Mouse (Mus musculus): ENCODE results near the gene Serpinb9e. TPM values are rescaled to one million over a fixed set of nuclear protein-coding genes. Genes with fewer than 3 reads are reported as not detected.
"Not testable (repeated sequence)": the region's sequence is repeated elsewhere in the genome, so short reads cannot be mapped to it uniquely, and the experiment has no call there.

The Serpinb9e gene
- polyA plus RNA-seq (2015; fragmentation: Nextera tagmentation; extraction: Ambion mirVana), result not detected in 2 replicates

GRCm38 (mm10) chr13:33249312-33249711 is at the start of gene Serpinb9e:
Gene Serpinb9e (plus strand): TSS chr13:33249612.
- not testable (repeated sequence) for H3K27ac ChIP-seq (replicated peaks); H3K9ac ChIP-seq; H3K4me3 ChIP-seq (replicated peaks); H3K9me3 ChIP-seq (replicated peaks); H3K27me3 ChIP-seq; H3K36me3 ChIP-seq (replicated peaks); ATAC-seq (ENCODE audit: insufficient read depth); H3K4me2 ChIP-seq; H3K4me1 ChIP-seq (replicated peaks)
- WGBS (ENCODE audit: insufficient replicate concordance), result 55% methylated on average over 2 of the region's 2 CpGs

DNA sequence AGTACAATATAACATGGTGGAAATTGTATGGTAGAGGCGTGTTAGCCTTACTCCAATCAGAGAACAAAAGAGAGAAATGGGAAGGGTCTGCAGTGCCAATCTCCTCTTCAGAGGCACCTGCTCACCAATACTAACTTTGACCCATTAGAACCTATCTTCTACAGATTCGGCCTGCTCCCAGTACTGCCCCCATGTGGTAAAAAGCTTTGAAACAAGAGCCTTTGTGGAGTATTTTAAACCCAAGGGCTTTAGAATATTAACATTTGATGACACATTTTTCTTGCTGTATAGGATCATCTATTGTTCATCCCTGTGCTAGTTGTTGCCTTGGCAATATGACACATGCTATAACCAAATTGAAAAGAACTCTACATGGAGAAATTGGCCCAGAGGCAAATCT is 49.7 kb upstream of the Serpinb9e start:
- no peak for ATAC-seq (ENCODE audit: insufficient read depth)
- Histone ChIP-seq H3K27ac (replicated peaks) (no peak overlapping the region), H3K9me3 (replicated peaks) (no peaks in the 10 kb centered on the region), H3K4me2 (no peak overlapping the region), H3K36me3 (replicated peaks) (no peaks in the 10 kb centered on the region), H3K9ac (no peak overlapping the region), H3K4me1 (replicated peaks) (no peaks in the 10 kb centered on the region), H3K4me3 (replicated peaks) (no peak overlapping the region), H3K27me3 (no peaks in the 10 kb centered on the region)
- WGBS (ENCODE audit: insufficient replicate concordance), result 44% methylated on average over 2 of the region's 2 CpGs

DNA sequence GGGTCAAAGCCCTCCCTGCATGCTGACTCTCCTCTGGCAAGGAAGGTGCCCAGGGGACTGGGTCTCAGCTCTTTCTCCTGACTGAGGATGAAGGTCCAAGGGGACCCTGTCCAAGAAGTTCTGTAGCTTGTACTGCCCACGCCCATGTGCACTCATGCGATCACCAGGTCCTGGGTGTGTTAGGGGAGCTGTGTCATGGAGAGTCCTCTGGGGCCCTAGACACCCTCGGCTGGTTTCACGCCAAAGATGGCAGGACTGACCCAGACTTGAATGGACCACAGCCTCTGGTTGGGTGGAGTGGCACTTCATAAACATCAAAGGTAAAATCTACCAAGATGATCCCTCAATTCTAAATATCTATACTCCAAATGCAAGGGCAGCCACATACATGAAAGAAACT is 59.2 kb downstream of the Serpinb9e start:
- H3K9ac ChIP-seq; H3K4me2 ChIP-seq; H3K36me3 ChIP-seq (replicated peaks); H3K27me3 ChIP-seq; H3K9me3 ChIP-seq (replicated peaks); H3K4me1 ChIP-seq (replicated peaks); ATAC-seq (ENCODE audit: insufficient read depth); H3K27ac ChIP-seq (replicated peaks); H3K4me3 ChIP-seq (replicated peaks): not testable (repeated sequence)
- 55% methylated on average over 4 of the region's 4 CpGs for WGBS (ENCODE audit: insufficient replicate concordance)

Other genes starting within 250 kb of the Serpinb9e start
- 1.8 and 1.9 TPM in 2 replicates for gene Serpinb9, start 246.4 kb upstream of the Serpinb9e start, polyA plus RNA-seq (2015; fragmentation: Nextera tagmentation; extraction: Ambion mirVana)
- gene Serpinb9b, start 222.2 kb upstream of the Serpinb9e start, polyA plus RNA-seq (2015; fragmentation: Nextera tagmentation; extraction: Ambion mirVana), result not detected in 2 replicates
- 0.07 TPM in 1 of 2 replicates, not detected in the other for gene Serpinb1b, start 171.0 kb upstream of the Serpinb9e start, polyA plus RNA-seq (2015; fragmentation: Nextera tagmentation; extraction: Ambion mirVana)
- not detected in 2 replicates for gene Serpinb9c, start 89.9 kb upstream of the Serpinb9e start, polyA plus RNA-seq (2015; fragmentation: Nextera tagmentation; extraction: Ambion mirVana)
- not detected in 2 replicates for gene Serpinb9d, start 56.7 kb upstream of the Serpinb9e start, polyA plus RNA-seq (2015; fragmentation: Nextera tagmentation; extraction: Ambion mirVana)
- gene Serpinb9f, start 74.5 kb downstream of the Serpinb9e start, polyA plus RNA-seq (2015; fragmentation: Nextera tagmentation; extraction: Ambion mirVana), result not detected in 2 replicates
- not detected in 2 replicates for gene Gm11397, start 146.1 kb downstream of the Serpinb9e start, polyA plus RNA-seq (2015; fragmentation: Nextera tagmentation; extraction: Ambion mirVana)
- gene Serpinb9g, start 235.2 kb downstream of the Serpinb9e start, polyA plus RNA-seq (2015; fragmentation: Nextera tagmentation; extraction: Ambion mirVana), result not detected in 2 replicates

All from liver, embryonic 15.5 days (tissue).